Mouse (Mus musculus): ENCODE measurements at regions not wholly inside any gene's neighbourhood (a gene's known extent, or its start where the extent isn't known, plus 50 kb on each side); places are given as distances from the start of the nearest gene placed in this dataset.

DNA sequence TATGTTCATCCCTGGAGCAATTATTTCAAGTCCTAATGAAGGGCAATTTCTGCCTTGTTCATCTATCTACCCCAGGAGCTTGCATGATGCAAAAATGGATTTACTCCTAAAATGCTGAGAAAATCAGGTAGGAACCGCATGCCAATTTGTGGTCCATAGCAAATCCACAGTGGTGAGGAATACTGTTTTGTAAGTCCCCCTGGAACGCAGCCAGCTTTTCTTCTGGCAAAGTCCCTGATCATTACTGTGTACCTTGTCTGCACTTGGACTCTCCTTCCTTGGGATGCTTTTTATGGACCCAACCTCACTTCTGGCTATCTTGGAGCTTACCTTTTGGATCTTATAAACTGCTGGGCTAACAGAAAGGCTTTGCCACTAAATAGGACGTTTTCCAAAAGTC lies 137.2 kb downstream of the Gm13691 start:
- no peak for TF ChIP-seq POLR2A (IDR thresholded peaks at IDR 0.05; ENCODE audit: low read depth, low read length)
- TF ChIP-seq CTCF (IDR thresholded peaks at IDR 0.05; ENCODE audit: borderline replicate concordance, insufficient read depth, low read length) = no peak
